Mouse (Mus musculus) liver, embryonic 15.5 days (tissue): ENCODE measurements around the gene Miox. TPM values are rescaled to one million over a fixed set of nuclear protein-coding genes. Genes with fewer than 3 reads are reported as not detected.

ENCODE experiments used
- ATAC-seq: fragments of 200-750 bp; cut with Nextera tagmentation; 2 replicates; pipeline ENCODE4 v1.8.0; 2017; ENCODE audit warnings: moderate number of reproducible peaks, mild to moderate bottlenecking, moderate library complexity; ENCODE audit not compliant: insufficient read depth
- H3K27ac ChIP-seq: fragments of 300-500 bp; sonication (generic); replicated peaks from 2 replicates; pipeline ENCODE4 v1.5.1; 2015; ENCODE audit warnings: mild to moderate bottlenecking, inconsistent platforms
- H3K27me3 ChIP-seq: fragments of 300-500 bp; sonication (generic); 2 replicates; pipeline ENCODE4 v1.6.1; 2015; ENCODE audit warnings: mild to moderate bottlenecking, inconsistent platforms
- H3K36me3 ChIP-seq: fragments of 300-500 bp; sonication (generic); replicated peaks from 2 replicates; pipeline ENCODE4 v1.6.1; 2015; ENCODE audit warnings: moderate library complexity, mild to moderate bottlenecking, inconsistent platforms
- H3K4me1 ChIP-seq: fragments of 300-500 bp; sonication (generic); replicated peaks from 2 replicates; pipeline ENCODE4 v1.6.1; 2015; ENCODE audit warnings: inconsistent platforms
- H3K4me2 ChIP-seq: fragments of 300-500 bp; sonication (generic); 2 replicates; pipeline ENCODE4 v1.6.1; 2015; ENCODE audit warnings: moderate library complexity, mild to moderate bottlenecking, inconsistent platforms
- H3K4me3 ChIP-seq: fragments of 300-500 bp; sonication (generic); replicated peaks from 2 replicates; pipeline ENCODE4 v1.5.1; 2015; ENCODE audit warnings: mild to moderate bottlenecking, inconsistent platforms
- H3K9ac ChIP-seq: fragments of 300-500 bp; sonication (generic); 2 replicates; pipeline ENCODE4 v1.6.1; 2015; ENCODE audit warnings: moderate library complexity, mild to moderate bottlenecking, inconsistent platforms
- H3K9me3 ChIP-seq: fragments of 300-500 bp; sonication (generic); replicated peaks from 2 replicates; pipeline ENCODE4 v1.6.1; 2016; ENCODE audit warnings: inconsistent platforms
- WGBS: fragments of 180-500 bp; shearing (Covaris S2); methylation state at CpG from one replicate; pipeline ENCODE4 v1.1.7; 2015; ENCODE audit warnings: mixed read lengths; ENCODE audit not compliant: insufficient replicate concordance; 5-methylcytosine and 5-hydroxymethylcytosine counted together
- polyA plus RNA-seq: library from polyadenylated mRNA; unstranded; fragments of >200 nt; fragmentation: Nextera tagmentation; extraction: Ambion mirVana; gene quantifications from 2 replicates; pipeline ENCODE4 v1.2.1, GENCODE M21; 2015

Miox gene
- polyA plus RNA-seq = 10.3 and 10.6 TPM in 2 replicates

DNA sequence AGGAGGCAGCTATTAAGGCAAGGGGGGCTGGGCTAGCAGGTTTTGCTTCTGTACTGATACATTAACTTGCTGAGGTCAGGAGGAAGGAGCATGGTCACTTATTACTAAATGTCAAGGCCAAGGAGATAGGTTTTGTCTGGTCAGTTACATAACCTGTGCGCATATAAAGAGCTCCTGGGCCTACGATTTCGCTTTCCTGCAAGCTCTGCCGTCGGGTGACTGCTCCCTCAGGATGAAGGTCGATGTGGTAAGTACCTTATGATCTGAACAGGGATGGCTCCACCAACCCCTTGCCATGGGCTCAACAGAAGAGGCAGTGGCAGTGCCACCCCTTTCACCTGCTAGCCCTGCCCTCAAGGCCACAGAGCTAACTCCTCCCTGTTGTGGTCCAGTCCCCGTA, at the start of gene Miox:
Gene Miox (plus strand): TSS at position 128 of the 400 bp plus-strand sequence.
- Histone ChIP-seq H3K36me3 (no peaks in the 10 kb centered on the region), H3K9me3 (no peaks in the 10 kb centered on the region), H3K27me3 (no peaks in the 10 kb centered on the region), H3K4me2 (peak within 1 kb of the TSS; percentile 23; the same call in 1 of the 2 replicates), H3K27ac (no peak within 1 kb of the TSS), H3K9ac (no peak within 1 kb of the TSS), H3K4me1 (no peaks in the 10 kb centered on the region), H3K4me3 (no peak within 1 kb of the TSS)
- 76% methylated on average over 7 of the region's 7 CpGs for WGBS
- no peak for ATAC-seq

DNA sequence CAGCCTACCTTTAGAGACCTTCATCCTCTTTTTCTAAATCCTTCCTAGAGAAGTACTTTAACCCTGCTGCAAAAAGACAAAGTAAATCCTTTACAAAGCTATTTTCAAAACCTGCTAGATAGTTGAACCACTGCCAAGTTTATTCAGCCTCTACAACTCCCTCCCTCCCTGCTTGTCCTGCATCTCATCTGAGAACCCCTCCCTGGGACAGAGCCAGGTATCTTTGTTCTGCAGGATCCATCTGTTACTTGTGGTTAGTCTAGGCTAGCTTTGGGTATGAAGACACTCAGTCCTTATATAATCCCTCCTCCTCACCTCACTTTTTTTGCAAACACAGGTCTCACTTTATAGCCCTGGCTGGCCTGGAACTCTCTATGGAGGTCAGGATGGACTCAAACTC, 49.2 kb upstream of the Miox start:
- ATAC-seq = peak; percentile 82
- Histone ChIP-seq H3K9me3 (no peaks in the 10 kb centered on the region), H3K4me1 (peaks cover 42% of the 10 kb centered on the region), H3K27ac (peak overlapping the region; percentile 84), H3K27me3 (no peaks in the 10 kb centered on the region), H3K4me3 (no peak overlapping the region), H3K4me2 (peak overlapping the region; percentile 69), H3K9ac (no peak overlapping the region), H3K36me3 (peaks cover 85% of the 10 kb centered on the region)

DNA sequence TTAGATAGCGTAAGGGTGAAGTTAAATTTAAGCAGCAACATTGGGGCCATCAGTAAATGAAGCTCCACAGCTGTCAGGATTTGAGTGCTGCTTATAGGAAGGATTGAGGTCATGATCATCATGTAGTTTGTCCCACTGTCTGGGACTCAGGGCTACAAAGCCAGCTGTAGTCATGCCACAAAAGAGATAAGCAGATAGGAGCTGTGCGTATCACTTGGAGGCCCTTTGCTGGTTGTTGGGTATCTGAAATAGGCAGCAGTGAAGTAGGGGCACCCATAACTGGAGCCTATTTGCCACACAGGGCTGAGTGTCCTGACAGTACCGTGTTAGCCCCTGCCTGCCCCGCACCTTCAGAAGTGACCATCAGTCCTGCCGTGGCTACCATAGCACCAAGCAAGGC, 48.7 kb upstream of the Miox start:
- WGBS = 39% methylated on average over 5 of the region's 5 CpGs
- Histone ChIP-seq H3K27ac (peak overlapping the region; percentile 84), H3K4me3 (peak overlapping the region; percentile 36), H3K27me3 (no peaks in the 10 kb centered on the region), H3K4me1 (peaks cover 42% of the 10 kb centered on the region), H3K4me2 (peak overlapping the region; percentile 69), H3K36me3 (peaks cover 85% of the 10 kb centered on the region), H3K9me3 (no peaks in the 10 kb centered on the region), H3K9ac (peak overlapping the region; percentile 45; the same call in 1 of the 2 replicates)
- peak; percentile 93 for ATAC-seq

DNA sequence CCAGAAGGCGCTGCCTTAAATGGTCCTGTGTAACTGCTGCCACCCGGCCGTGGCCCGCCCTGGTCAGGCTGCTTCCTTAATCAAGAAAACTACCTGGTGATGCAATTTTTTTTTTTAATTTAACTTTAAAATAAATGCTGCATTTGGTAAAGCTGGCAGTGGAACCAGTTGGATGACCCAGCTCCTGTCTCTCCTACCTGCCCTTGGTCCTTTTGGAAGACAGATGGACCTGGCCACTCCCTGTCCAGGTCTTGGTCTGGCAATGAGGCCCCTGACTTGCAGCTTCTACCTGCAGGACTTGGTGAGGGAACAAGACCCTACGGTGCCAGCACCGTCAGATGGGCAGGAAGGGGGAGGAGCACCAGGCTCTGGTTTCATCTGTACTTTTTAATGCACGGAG, 48.1 kb upstream of the Miox start:
- H3K27me3 ChIP-seq = no peaks in the 10 kb centered on the region
- no peaks in the 10 kb centered on the region for H3K9me3 ChIP-seq
- H3K4me3 ChIP-seq = peak overlapping the region; percentile 36
- WGBS = 56% methylated on average over 7 of the region's 7 CpGs
- peak overlapping the region; percentile 84 for H3K27ac ChIP-seq
- H3K4me1 ChIP-seq = peaks cover 45% of the 10 kb centered on the region
- H3K36me3 ChIP-seq = peaks cover 84% of the 10 kb centered on the region
- H3K9ac ChIP-seq = peak overlapping the region; percentile 45; the same call in 1 of the 2 replicates
- peak overlapping the region; percentile 69 for H3K4me2 ChIP-seq
- ATAC-seq = 0 out of 2 replicates have a peak, but pooled peaks have one; percentile 29

DNA sequence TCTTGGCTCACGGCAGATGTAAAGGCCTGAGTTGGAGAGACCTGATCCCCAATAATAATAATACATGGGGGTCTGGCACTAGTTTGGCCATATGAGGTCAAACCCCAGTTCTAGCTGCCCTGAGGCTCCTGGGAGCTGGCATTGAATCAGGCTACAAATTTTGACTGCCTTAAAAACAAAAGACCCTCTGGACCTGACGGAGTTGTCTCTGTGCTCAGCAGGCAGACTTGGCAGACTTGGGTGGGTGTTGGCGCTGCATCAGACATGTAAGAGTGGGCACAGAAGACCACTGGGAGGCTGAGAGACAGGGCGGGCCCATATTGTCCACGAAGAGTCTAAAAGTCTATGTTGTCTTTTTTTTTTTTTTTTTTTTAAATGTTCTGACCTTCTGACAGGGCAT, 47.6 kb upstream of the Miox start:
- Histone ChIP-seq H3K36me3 (peaks cover 81% of the 10 kb centered on the region), H3K9ac (0 out of 2 replicates have a peak overlapping the region, but pooled peaks have one; percentile 45), H3K27me3 (no peaks in the 10 kb centered on the region), H3K4me2 (peak overlapping the region; percentile 69), H3K4me1 (peaks cover 49% of the 10 kb centered on the region), H3K4me3 (peak overlapping the region; percentile 36; the same call in 1 of the 2 replicates), H3K27ac (no peak overlapping the region), H3K9me3 (no peaks in the 10 kb centered on the region)
- 77% methylated on average over 5 of the region's 5 CpGs for WGBS
- ATAC-seq = no peak

DNA sequence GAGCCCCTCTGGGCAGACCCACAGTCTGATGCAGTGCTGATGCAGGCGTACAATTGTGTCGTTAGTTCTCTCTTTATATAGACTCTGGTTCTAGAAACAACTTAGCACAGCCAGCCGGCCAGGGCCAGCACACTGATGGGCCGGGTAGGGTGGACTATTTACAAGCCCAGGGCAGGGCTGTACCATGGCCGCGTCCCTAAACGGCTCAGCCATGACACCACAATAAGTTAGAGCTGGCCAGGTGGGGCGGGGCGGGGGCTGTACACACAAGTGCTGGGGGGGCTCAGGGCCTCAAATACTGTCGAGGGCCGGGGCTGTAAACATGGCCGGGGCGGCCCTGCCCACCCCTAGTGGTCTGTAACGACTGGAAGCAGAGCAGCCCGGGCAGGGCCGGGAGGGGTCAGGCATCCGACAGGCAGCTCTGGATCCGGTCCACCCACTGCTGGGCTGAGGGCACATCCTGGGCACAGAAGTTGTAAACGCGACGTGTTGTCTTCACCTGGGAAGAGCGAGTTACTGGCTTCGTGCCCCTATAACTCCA, 45.9 kb upstream of the Miox start:
- Histone ChIP-seq H3K9ac (no peak overlapping the region), H3K4me2 (no peak overlapping the region), H3K36me3 (peaks cover 77% of the 10 kb centered on the region), H3K4me3 (no peak overlapping the region), H3K4me1 (peaks cover 61% of the 10 kb centered on the region), H3K9me3 (no peaks in the 10 kb centered on the region), H3K27ac (no peak overlapping the region), H3K27me3 (no peaks in the 10 kb centered on the region)
- WGBS = 85% methylated on average over 23 of the region's 23 CpGs
- no peak for ATAC-seq

DNA sequence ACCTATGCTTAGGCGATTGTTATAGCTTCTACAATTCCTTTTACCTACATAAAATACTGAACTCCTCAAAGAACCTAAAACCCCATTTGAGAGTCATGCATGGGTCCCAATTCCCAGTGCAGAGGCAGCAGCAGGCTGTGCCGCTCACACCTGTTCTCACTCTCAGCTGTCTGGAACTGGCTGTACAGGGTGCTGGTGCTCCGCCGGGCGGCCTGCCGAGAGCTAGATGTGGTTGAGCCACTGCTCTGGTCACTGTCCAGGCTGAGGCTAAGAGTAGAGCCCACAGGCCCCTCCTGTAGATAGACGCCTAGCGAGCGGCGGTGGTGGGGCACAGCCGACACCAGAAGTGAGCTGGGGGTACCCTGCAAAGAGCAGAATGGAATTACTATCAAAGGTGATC, 44.7 kb upstream of the Miox start:
- Histone ChIP-seq H3K9me3 (no peaks in the 10 kb centered on the region), H3K4me1 (peaks cover 52% of the 10 kb centered on the region), H3K27me3 (no peaks in the 10 kb centered on the region), H3K9ac (no peak overlapping the region), H3K27ac (no peak overlapping the region), H3K4me3 (no peak overlapping the region), H3K4me2 (no peak overlapping the region), H3K36me3 (peaks cover 78% of the 10 kb centered on the region)
- ATAC-seq = no peak
- WGBS = 87% methylated on average over 11 of the region's 11 CpGs

DNA sequence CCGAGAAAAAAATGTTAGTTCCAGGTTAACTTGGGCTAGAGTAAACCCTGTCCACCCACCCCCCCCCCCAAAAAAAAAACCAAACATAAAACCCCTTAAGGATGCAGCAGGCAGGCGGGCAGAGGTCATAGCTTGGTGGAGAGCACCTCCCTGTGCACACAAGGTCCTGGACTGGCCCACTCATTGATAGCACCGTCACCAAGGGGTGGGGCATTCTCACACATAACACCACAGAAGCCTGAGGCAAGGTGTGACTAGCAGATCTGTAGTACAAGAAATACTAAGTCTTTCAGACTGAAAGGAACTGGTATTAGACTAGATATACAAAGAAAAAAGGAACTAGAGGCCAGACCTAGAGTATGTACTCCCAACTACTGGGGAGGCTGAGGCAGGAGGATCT, 42.7 kb upstream of the Miox start:
- Histone ChIP-seq H3K9me3 (no peaks in the 10 kb centered on the region), H3K4me1 (peaks cover 49% of the 10 kb centered on the region), H3K36me3 (peaks cover 90% of the 10 kb centered on the region), H3K27ac (no peak overlapping the region), H3K9ac (no peak overlapping the region), H3K27me3 (no peaks in the 10 kb centered on the region), H3K4me3 (no peak overlapping the region), H3K4me2 (no peak overlapping the region)
- WGBS = 54% methylated on average over 3 of the region's 3 CpGs
- peak; percentile 72 for ATAC-seq

DNA sequence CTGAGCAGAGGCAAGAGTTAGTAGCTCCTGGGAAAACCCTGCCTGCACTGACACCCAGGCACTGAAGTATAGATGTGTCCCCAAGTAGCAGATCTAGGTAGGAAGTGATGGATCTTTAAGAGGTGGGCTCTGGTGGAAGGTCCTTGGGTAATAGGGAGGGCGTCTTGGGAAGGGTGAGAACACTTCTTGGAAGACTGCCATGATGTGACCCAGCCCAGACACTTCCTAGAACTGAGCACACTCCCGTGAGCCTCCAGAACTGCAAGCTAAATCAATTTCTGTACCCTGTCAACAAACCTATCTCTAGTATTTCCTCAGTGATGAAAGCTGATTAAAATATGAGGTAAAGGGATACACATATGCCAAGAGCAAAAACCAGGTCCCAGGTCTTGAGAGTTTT, 41.4 kb upstream of the Miox start:
- Histone ChIP-seq H3K9ac (no peak overlapping the region), H3K4me2 (no peak overlapping the region), H3K4me3 (no peak overlapping the region), H3K9me3 (no peaks in the 10 kb centered on the region), H3K27me3 (no peaks in the 10 kb centered on the region), H3K36me3 (peaks cover 81% of the 10 kb centered on the region), H3K27ac (peak overlapping the region; percentile 38; the same call in 1 of the 2 replicates), H3K4me1 (peaks cover 44% of the 10 kb centered on the region)
- no peak for ATAC-seq
- 42% methylated on average over 2 of the region's 2 CpGs for WGBS

DNA sequence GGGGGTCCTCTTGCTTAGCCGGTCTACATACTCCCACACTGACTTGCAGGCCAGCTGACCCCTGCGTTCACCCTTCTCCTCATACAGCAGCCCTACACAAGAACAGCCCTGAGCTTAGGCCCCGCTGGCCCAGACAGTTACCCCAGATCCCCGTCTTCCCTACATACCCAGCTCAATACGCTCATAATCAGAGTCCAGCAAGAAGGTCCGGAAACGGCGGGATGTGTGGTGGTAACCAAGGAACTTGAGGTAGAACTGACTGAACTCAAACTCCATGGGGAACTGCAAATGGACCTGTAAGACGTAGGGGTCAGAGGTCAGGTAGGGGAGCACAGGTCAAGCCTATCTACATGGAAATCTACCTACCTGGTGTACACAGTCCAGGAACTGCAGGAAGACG, 40.4 kb upstream of the Miox start:
- no peak for ATAC-seq
- no peak overlapping the region for H3K27ac ChIP-seq
- 85% methylated on average over 10 of the region's 10 CpGs for WGBS

DNA sequence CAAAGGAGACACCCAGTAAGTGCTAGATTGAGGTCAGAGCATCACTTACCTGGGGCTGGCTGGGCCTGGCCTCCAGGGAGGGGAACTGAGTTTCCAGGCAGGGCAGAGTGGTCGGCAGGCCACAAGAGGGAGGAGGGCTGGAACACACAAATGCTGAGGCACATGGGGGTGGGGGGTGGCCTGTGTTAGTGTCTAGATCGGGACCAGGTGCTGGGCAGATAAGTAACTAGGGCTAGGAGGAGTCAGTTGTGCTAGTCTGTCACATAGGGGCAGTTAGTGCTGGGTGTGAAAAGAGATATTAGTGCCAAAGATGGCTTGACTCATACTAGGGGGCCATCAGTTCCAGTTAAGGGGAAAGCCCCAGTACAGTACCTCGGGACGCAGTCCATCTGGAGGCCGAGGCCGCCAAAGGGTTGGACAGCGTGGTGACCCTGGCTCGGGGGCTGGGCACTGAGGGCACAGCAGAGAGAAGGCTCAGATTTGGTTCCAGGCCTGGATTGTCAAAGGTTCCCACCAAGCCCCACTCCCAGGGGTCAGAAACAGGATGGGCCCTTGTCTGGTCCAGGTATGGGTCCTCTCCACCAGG, 38.5 kb upstream of the Miox start:
- Histone ChIP-seq H3K4me2 (no peak overlapping the region), H3K9ac (no peak overlapping the region), H3K27ac (no peak overlapping the region), H3K27me3 (no peaks in the 10 kb centered on the region), H3K9me3 (no peaks in the 10 kb centered on the region), H3K36me3 (peaks cover 74% of the 10 kb centered on the region), H3K4me3 (no peak overlapping the region), H3K4me1 (peaks cover 43% of the 10 kb centered on the region)
- peak; percentile 59 for ATAC-seq
- 64% methylated on average over 8 of the region's 8 CpGs for WGBS

More for the DNA sequence above, 40.4 kb upstream of the Miox start:
- Histone ChIP-seq H3K9ac (no peak overlapping the region), H3K4me2 (no peak overlapping the region), H3K36me3 (peaks cover 75% of the 10 kb centered on the region), H3K4me1 (peaks cover 43% of the 10 kb centered on the region), H3K27me3 (no peaks in the 10 kb centered on the region), H3K9me3 (no peaks in the 10 kb centered on the region), H3K4me3 (no peak overlapping the region)
